22 mouse cellular contexts compared by ENCODE assay signal in genomic region chr2:167700018-167700417, GRCm38 (mm10). TPM values are rescaled to one million over a fixed set of nuclear protein-coding genes. Genes with fewer than 3 reads are reported as not detected.
DNase-seq lines count a peak whose midpoint lies in the region; ATAC-seq and TF ChIP-seq lines count a peak whose summit lies in the region.
"Had no signal": no experiment of that assay in that cellular context is flagged by ENCODE, and none has a peak within 500 bp of the region (broad histone marks: within the 10 kb centered on the region; RNA-seq: fewer than 3 reads in every experiment).

No protein-coding gene starts in this region.

- DNase-seq in adrenal gland, postnatal 14 days: peak; percentile 65
- DNase-seq in adrenal gland, postnatal 4 days (ENCODE audit: low spot score in 2 of 2): no peak
- peak; percentile 50 for DNase-seq in ovary, adult 18-20 months (ENCODE audit: low spot score)
- DNase-seq in ovary, postnatal 14 days (ENCODE audit: low spot score): no peak
- DNase-seq in left cerebral cortex, postnatal 25 days (ENCODE audit: low spot score in 2 of 2): no peak
- DNase-seq: cerebellum, adult 11 months; cerebellum, adult 8-10 months; cerebellum, postnatal 14 days; embryo, embryonic 11 days; gastrocnemius, postnatal 14 days; heart, postnatal 10 days; heart, postnatal 4 days; kidney, adult 9 months had no signal

- no peak overlapping the region for H3K4me2 ChIP-seq in intestine, embryonic 16.5 days (ENCODE audit: low read depth, low read length)
- no peak overlapping the region for H3K4me2 ChIP-seq in intestine, postnatal 0 days (replicated peaks; ENCODE audit: low read depth)
- H3K4me2 ChIP-seq: embryonic facial prominence, embryonic 12.5 days; forebrain, embryonic 12.5 days; hindbrain, embryonic 12.5 days; intestine, embryonic 15.5 days had no signal

- peaks cover 16% of the 10 kb centered on the region for H3K4me1 ChIP-seq in intestine, embryonic 16.5 days (ENCODE audit: control insufficient read depth, insufficient read depth, low read length)
- H3K4me1 ChIP-seq in intestine, postnatal 0 days (replicated peaks; ENCODE audit: control insufficient read depth, insufficient read depth, low read length): peaks cover 4% of the 10 kb centered on the region
- H3K4me1 ChIP-seq: embryonic facial prominence, embryonic 12.5 days; forebrain, embryonic 12.5 days; hindbrain, embryonic 12.5 days had no signal

- no peaks in the 10 kb centered on the region for H3K27me3 ChIP-seq in intestine, embryonic 16.5 days (replicated peaks; ENCODE audit: control insufficient read depth, insufficient read depth, low read length)
- no peaks in the 10 kb centered on the region for H3K27me3 ChIP-seq in intestine, postnatal 0 days (replicated peaks; ENCODE audit: control insufficient read depth, insufficient read depth, low read length)
- H3K27me3 ChIP-seq: embryonic facial prominence, embryonic 12.5 days; forebrain, embryonic 12.5 days; hindbrain, embryonic 12.5 days; intestine, embryonic 15.5 days had no signal

- H3K9ac ChIP-seq in intestine, embryonic 16.5 days (ENCODE audit: low read depth, low read length): peak overlapping the region; percentile 7; the same call in 1 of the 2 replicates
- H3K9ac ChIP-seq in intestine, postnatal 0 days (ENCODE audit: low read depth, low read length): no peak overlapping the region
- H3K9ac ChIP-seq: embryonic facial prominence, embryonic 12.5 days; forebrain, embryonic 12.5 days; hindbrain, embryonic 12.5 days; intestine, embryonic 15.5 days had no signal

- intact Hi-C loops in left cerebral cortex, postnatal 25 days (cut with DNase I): no loop called here

- no peak for ATAC-seq in intestine, embryonic 16.5 days
- no peak for ATAC-seq in intestine, postnatal 0 days
- ATAC-seq: forebrain, embryonic 16.5 days; intestine, embryonic 15.5 days had no signal

- H3K9me3 ChIP-seq in intestine, embryonic 16.5 days (ENCODE audit: control insufficient read depth, low read length): no peaks in the 10 kb centered on the region; the same call in 1 of the 2 replicates
- no peaks in the 10 kb centered on the region for H3K9me3 ChIP-seq in intestine, postnatal 0 days (ENCODE audit: control insufficient read depth)
- H3K9me3 ChIP-seq: embryonic facial prominence, embryonic 12.5 days; intestine, embryonic 15.5 days had no signal

- H3K4me3 ChIP-seq in intestine, embryonic 16.5 days (ENCODE audit: low read length): no peak overlapping the region
- no peak overlapping the region for H3K4me3 ChIP-seq in intestine, postnatal 0 days (ENCODE audit: low read depth, low read length)
- H3K4me3 ChIP-seq: embryonic facial prominence, embryonic 12.5 days; forebrain, embryonic 12.5 days; hindbrain, embryonic 12.5 days; intestine, embryonic 15.5 days had no signal

- WGBS in intestine, embryonic 16.5 days: 71% methylated on average over 5 of the region's 5 CpGs
- WGBS in intestine, postnatal 0 days: 76% methylated on average over 5 of the region's 5 CpGs

- TF ChIP-seq CTCF in intestine, postnatal 0 days (IDR thresholded peaks at IDR 0.05; ENCODE audit: low read depth): no peak

- H3K36me3 ChIP-seq in intestine, embryonic 16.5 days (ENCODE audit: control insufficient read depth, insufficient read depth, low read length): no peaks in the 10 kb centered on the region
- no peaks in the 10 kb centered on the region for H3K36me3 ChIP-seq in intestine, postnatal 0 days (ENCODE audit: control insufficient read depth, insufficient read depth)
- H3K36me3 ChIP-seq: embryonic facial prominence, embryonic 12.5 days; forebrain, embryonic 12.5 days; hindbrain, embryonic 12.5 days; intestine, embryonic 15.5 days had no signal

- H3K27ac ChIP-seq in intestine, embryonic 16.5 days (ENCODE audit: low read length): no peak overlapping the region
- no peak overlapping the region for H3K27ac ChIP-seq in intestine, postnatal 0 days (ENCODE audit: low read depth, low read length)
- H3K27ac ChIP-seq: embryonic facial prominence, embryonic 12.5 days; forebrain, embryonic 12.5 days; hindbrain, embryonic 12.5 days; intestine, embryonic 15.5 days had no signal

RNA-seq across cellular contexts. Expression of gene Tmem189, which starts 10.4 kb away (rescaled TPM):
- total RNA-seq in adrenal gland, postnatal 14 days (2021): 30.7 and 37.5 TPM in 2 replicates
- 10 to 100 TPM; 32.9 to 35.4 TPM for total RNA-seq in adrenal gland, postnatal 4 days (2021)
- 28.6 and 33.7 TPM in 2 replicates for polyA plus RNA-seq in intestine, embryonic 16.5 days (2015; fragmentation: Nextera tagmentation; extraction: Ambion mirVana)
- 25.0 and 26.8 TPM in 2 replicates for polyA plus RNA-seq in intestine, postnatal 0 days (2015; fragmentation: Nextera tagmentation; extraction: Ambion mirVana)
- total RNA-seq in left cerebral cortex, postnatal 25 days (2021): 10 to 100 TPM; 49.7 to 54.0 TPM

RNA-seq across cellular contexts. Expression of gene Cebpb, which starts 11.3 kb away (rescaled TPM):
- 358 and 403 TPM in 2 replicates for total RNA-seq in adrenal gland, postnatal 14 days (2021)
- total RNA-seq in adrenal gland, postnatal 4 days (2021): 100 to 1,000 TPM; 229 to 255 TPM
- 0.65 and 0.93 TPM in 2 replicates for polyA plus RNA-seq in intestine, embryonic 16.5 days (2015; fragmentation: Nextera tagmentation; extraction: Ambion mirVana)
- polyA plus RNA-seq in intestine, postnatal 0 days (2015; fragmentation: Nextera tagmentation; extraction: Ambion mirVana): 49.8 and 52.6 TPM in 2 replicates
- 10 to 100 TPM; 12.1 to 12.7 TPM for total RNA-seq in left cerebral cortex, postnatal 25 days (2021)

RNA-seq across cellular contexts. Expression of gene Gm20431, which starts 38.7 kb away (rescaled TPM):
- 19.2 and 23.8 TPM in 2 replicates for total RNA-seq in adrenal gland, postnatal 14 days (2021)
- total RNA-seq in adrenal gland, postnatal 4 days (2021): 10 to 100 TPM; 18.2 to 23.0 TPM
- polyA plus RNA-seq in intestine, embryonic 16.5 days (2015; fragmentation: Nextera tagmentation; extraction: Ambion mirVana): 2.0 and 3.2 TPM in 2 replicates
- polyA plus RNA-seq in intestine, postnatal 0 days (2015; fragmentation: Nextera tagmentation; extraction: Ambion mirVana): 8.8 and 10.0 TPM in 2 replicates
- 10 to 100 TPM; 43.9 to 47.8 TPM for total RNA-seq in left cerebral cortex, postnatal 25 days (2021)
- total RNA-seq: common myeloid progenitor, adult 5-6 weeks had no signal
- polyA plus RNA-seq: frontal cortex, adult 2 months had no signal

Comparison
In these comparisons a context has a peak if more than half of its experiments do, and no peak if none do; other contexts are left out.
1. DNase-seq: peak in adrenal gland, postnatal 14 days (single experiment) and ovary, adult 18-20 months (single experiment); none in adrenal gland, postnatal 4 days (0 of 2), ovary, postnatal 14 days (single experiment) and left cerebral cortex, postnatal 25 days (0 of 2).
2. RNA of gene Cebpb, which starts 11.3 kb away (total RNA-seq): 358 to 403 TPM in adrenal gland, postnatal 14 days and 229 to 255 TPM in adrenal gland, postnatal 4 days; 12.1 to 12.7 TPM in left cerebral cortex, postnatal 25 days; every median in the first group is over 10 times any median in the second.